Mouse (Mus musculus) G1E (cell line): Measurements from ENCODE around the gene Kdm2b.

ENCODE experiments used
- CTCF ChIP-seq: IDR thresholded peaks from 2 replicates; pipeline ENCODE4 v1.5.1; 2012; ENCODE audit warnings: low read depth, low read length, inconsistent platforms, mixed read lengths
- GATA1 ChIP-seq: IDR thresholded peaks from 2 replicates; pipeline ENCODE4 v1.6.1; 2012; ENCODE audit warnings: borderline replicate concordance, low read length, inconsistent platforms, mixed read lengths
- POLR2AphosphoS5 ChIP-seq: IDR thresholded peaks from 2 replicates; pipeline ENCODE4 v1.6.1; 2012; ENCODE audit warnings: low read depth, low read length, inconsistent platforms; ENCODE audit not compliant: insufficient replicate concordance
- TAL1 ChIP-seq: conservative IDR thresholded peaks from 2 replicates; pipeline ENCODE4 v1.6.1; 2012; ENCODE audit warnings: low read depth, low read length, inconsistent platforms, mixed read lengths

GRCm38 (mm10) chr5:122824450-122824849 is 165.2 kb downstream of the Kdm2b start:
- TF ChIP-seq CTCF (no peak), GATA1 (no peak), POLR2AphosphoS5 (no peak), TAL1 (no peak)
